Mouse (Mus musculus) stomach, postnatal 0 days (tissue): ENCODE results near the gene Ick.

Experiments used
- CTCF ChIP-seq: IDR thresholded peaks from 2 replicates; pipeline ENCODE4 v1.5.1; 2016; ENCODE audit warnings: antibody characterized with exemption, low read depth, mild to moderate bottlenecking, moderate library complexity
- EP300 ChIP-seq: optimal IDR thresholded peaks from 2 replicates; pipeline ENCODE3; 2016; ENCODE audit warnings: antibody characterized with exemption

GRCm38 (mm10) chr9:78179071-78179470, 70.1 kb downstream of the Ick start:
- TF ChIP-seq CTCF (0 out of 2 replicates have a peak, but pooled peaks have one; percentile 11), EP300 (no peak)
